Mouse (Mus musculus) C2C12 (cell line): ENCODE measurements around the gene Thada.

Experiments
- CEBPB ChIP-seq: IDR thresholded peaks from one replicate; pipeline ENCODE4 v1.6.1; 2011; ENCODE audit warnings: low read depth, mild to moderate bottlenecking, control low read depth, moderate library complexity
- CTCF ChIP-seq: IDR thresholded peaks from one replicate; pipeline ENCODE4 v1.5.1; 2011; ENCODE audit not compliant: control insufficient read depth, insufficient read depth, insufficient read length
- MAX ChIP-seq: IDR thresholded peaks from one replicate; pipeline ENCODE4 v1.6.1; 2011; ENCODE audit warnings: mild to moderate bottlenecking, control low read depth
- MYOD1 ChIP-seq: IDR thresholded peaks from one replicate; pipeline ENCODE4 v1.6.1; 2011; ENCODE audit warnings: low read depth; ENCODE audit not compliant: control insufficient read depth, insufficient read length
- MYOG ChIP-seq: IDR thresholded peaks from one replicate; pipeline ENCODE4 v1.6.1; 2011; ENCODE audit not compliant: control insufficient read depth, insufficient read length; ENCODE audit errors: extremely low read depth

DNA sequence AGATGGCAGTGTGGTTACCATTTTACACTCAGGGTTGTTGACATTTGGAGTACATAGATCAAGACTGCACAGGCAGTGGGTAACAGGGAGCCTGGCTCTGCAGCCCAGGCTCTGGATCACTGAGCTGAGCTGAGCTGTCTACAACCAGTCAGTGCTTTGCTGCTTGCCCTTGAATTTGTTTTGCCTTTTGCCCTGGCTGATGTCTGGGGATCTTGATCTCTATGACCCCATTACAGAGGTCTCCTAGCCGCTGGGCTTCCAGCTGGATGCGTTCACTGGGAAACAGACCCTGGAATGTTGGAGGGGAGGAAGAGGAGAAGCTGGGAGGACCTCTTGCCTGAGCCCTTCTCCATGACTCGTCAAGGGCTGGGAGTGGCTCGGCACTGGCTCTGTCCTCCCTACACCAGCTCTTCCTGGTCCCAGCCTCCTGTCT is 268.1 kb downstream of the Thada start:
- TF ChIP-seq CTCF (no peak), MYOG (no peak), CEBPB (no peak), MYOD1 (no peak), MAX (no peak)
